Mouse (Mus musculus): Measurements from ENCODE around the gene Slc22a6. TPM values are rescaled to one million over a fixed set of nuclear protein-coding genes. Genes with fewer than 3 reads are reported as not detected.

Slc22a6 gene
- total and polyA plus RNA-seq, 3 experiments: 0.05 TPM; not detected in 2

DNA sequence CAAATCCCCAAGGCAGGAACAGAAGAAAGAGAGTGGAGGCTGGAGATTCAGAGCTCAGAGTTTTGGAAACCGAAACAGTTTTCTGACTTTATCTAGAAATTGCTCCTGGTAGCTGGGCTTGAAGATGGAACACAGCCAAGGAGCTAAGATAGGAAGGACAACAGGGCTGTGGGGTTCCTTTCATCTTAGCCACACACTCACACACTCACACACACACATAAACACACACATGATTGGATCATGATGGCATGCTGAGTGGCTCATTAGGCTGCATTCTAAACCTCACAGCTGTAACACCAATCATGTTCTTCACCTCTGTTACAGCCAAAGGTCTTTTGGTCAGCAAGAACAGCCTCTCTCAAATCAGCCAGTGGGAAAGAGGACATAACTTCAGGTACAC is 14.2 kb downstream of the Slc22a6 start:
- no peak for TF ChIP-seq CTCF (IDR thresholded peaks at IDR 0.05; ENCODE audit: low read depth, low read length)
- TF ChIP-seq GATA1 (IDR thresholded peaks at IDR 0.05; ENCODE audit: borderline replicate concordance, low read length): no peak
- TF ChIP-seq TAL1 (conservative IDR thresholded peaks at IDR 0.05; ENCODE audit: low read depth, low read length): no peak
- TF ChIP-seq POLR2AphosphoS5 (IDR thresholded peaks at IDR 0.05; ENCODE audit: insufficient replicate concordance, low read depth, low read length): no peak
- TF ChIP-seq GATA2 (IDR thresholded peaks at IDR 0.05; ENCODE audit: borderline replicate concordance, low read depth, low read length): no peak
- ATAC-seq (ENCODE audit: extremely low read depth, insufficient number of reproducible peaks, low FRiP score, poor library complexity, severe bottlenecking) (no peak), DNase-seq (ENCODE audit: low spot score) (no peak)
- Histone ChIP-seq H3K27me3 (ENCODE audit: insufficient read depth, low read length) (peaks cover 54% of the 10 kb centered on the region), H3K36me3 (replicated peaks) (no peaks in the 10 kb centered on the region), H3K4me3 (ENCODE audit: low read depth, low read length) (no peak overlapping the region), H3K9me3 (replicated peaks) (peaks cover 2% of the 10 kb centered on the region; the same call in 1 of the 2 replicates), H3K4me1 (ENCODE audit: insufficient read depth, low read depth, low read length) (peaks cover 1% of the 10 kb centered on the region; the same call in 1 of the 2 replicates)

DNA sequence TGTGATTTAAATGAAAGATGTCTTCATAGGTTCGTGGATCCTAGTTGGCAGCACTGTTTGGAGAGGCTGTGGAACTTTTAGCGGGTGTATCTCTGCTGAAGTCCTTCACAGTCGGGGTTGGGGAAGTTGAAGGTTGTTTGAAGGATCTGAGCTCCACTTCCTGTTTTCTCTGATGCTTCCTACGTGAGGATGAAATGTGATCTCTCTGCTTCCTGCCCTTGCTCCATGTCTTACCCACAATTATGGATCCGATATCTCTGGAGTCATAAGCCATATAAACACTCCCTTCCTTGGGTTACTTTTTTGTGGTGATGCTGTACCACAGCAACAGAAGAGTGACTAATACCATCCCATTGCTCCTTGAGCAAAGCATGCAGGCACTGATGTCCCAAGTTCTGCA is 24.2 kb downstream of the Slc22a6 start:
- DNase-seq (ENCODE audit: low spot score) (no peak), ATAC-seq (ENCODE audit: extremely low read depth, insufficient number of reproducible peaks, low FRiP score, poor library complexity, severe bottlenecking) (no peak)
- Histone ChIP-seq H3K9me3 (replicated peaks) (no peaks in the 10 kb centered on the region), H3K4me3 (ENCODE audit: low read depth, low read length) (no peak overlapping the region), H3K36me3 (replicated peaks) (no peaks in the 10 kb centered on the region), H3K4me1 (ENCODE audit: insufficient read depth, low read depth, low read length) (peaks cover 12% of the 10 kb centered on the region), H3K27me3 (ENCODE audit: insufficient read depth, low read length) (peaks cover 2% of the 10 kb centered on the region; the same call in 1 of the 2 replicates)
- TF ChIP-seq POLR2AphosphoS5 (IDR thresholded peaks at IDR 0.05; ENCODE audit: insufficient replicate concordance, low read depth, low read length): no peak
- TF ChIP-seq GATA1 (IDR thresholded peaks at IDR 0.05; ENCODE audit: borderline replicate concordance, low read length): no peak
- no peak for TF ChIP-seq CTCF (IDR thresholded peaks at IDR 0.05; ENCODE audit: low read depth, low read length)
- TF ChIP-seq GATA2 (IDR thresholded peaks at IDR 0.05; ENCODE audit: borderline replicate concordance, low read depth, low read length): no peak
- TF ChIP-seq TAL1 (conservative IDR thresholded peaks at IDR 0.05; ENCODE audit: low read depth, low read length): no peak

DNA sequence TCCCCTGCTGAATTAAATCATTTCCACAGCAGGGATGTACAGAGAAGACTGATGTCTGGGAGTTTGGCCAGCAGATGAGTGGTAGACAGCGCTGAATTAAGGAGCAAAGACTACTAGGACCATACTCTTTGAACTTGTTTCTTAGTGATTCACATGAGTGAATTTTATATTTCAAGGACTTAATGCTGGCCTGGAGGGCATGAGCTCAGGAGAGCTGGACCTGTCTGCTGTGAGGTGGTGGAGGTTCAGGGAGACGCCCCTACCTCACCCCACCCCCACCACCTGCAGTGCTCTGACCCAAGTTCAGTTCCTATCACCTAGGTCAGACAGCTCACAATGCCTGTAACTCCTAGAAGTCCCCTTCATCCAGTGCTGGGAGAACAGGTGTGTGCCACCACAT is 28.6 kb downstream of the Slc22a6 start:
- peaks cover 9% of the 10 kb centered on the region for H3K27me3 ChIP-seq (ENCODE audit: insufficient read depth, low read length)
- peaks cover 12% of the 10 kb centered on the region for H3K4me1 ChIP-seq (ENCODE audit: insufficient read depth, low read depth, low read length)
- H3K36me3 ChIP-seq (replicated peaks): no peaks in the 10 kb centered on the region
- ATAC-seq (ENCODE audit: extremely low read depth, insufficient number of reproducible peaks, low FRiP score, poor library complexity, severe bottlenecking) (no peak), DNase-seq (ENCODE audit: low spot score) (no peak)
- H3K4me3 ChIP-seq (ENCODE audit: low read depth, low read length): no peak overlapping the region
- H3K9me3 ChIP-seq (replicated peaks): no peaks in the 10 kb centered on the region
- TF ChIP-seq CTCF (IDR thresholded peaks at IDR 0.05; ENCODE audit: low read depth, low read length) (no peak), GATA2 (IDR thresholded peaks at IDR 0.05; ENCODE audit: borderline replicate concordance, low read depth, low read length) (no peak), TAL1 (conservative IDR thresholded peaks at IDR 0.05; ENCODE audit: low read depth, low read length) (no peak), POLR2AphosphoS5 (IDR thresholded peaks at IDR 0.05; ENCODE audit: insufficient replicate concordance, low read depth, low read length) (no peak), GATA1 (IDR thresholded peaks at IDR 0.05; ENCODE audit: borderline replicate concordance, low read length) (no peak)

DNA sequence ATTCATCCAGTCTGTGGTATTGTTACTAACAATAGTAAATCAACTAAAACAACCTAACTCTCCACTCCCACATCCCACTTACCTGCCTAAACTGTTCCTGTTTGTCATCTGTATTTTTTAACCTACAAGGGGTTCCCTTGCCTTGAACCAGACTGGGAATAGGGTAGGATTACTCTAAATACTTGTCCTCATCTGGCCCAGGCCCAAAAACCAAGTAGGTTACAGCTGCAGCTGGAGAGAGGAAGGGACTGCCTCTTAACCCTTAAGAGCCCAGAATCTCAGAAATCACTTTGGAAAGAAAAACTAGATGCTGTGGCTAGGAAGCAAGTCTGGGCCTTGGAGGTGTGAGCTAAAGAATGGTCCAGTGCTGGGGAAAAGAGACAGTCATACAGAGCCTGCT is 38.0 kb downstream of the Slc22a6 start:
- no peak overlapping the region for H3K4me3 ChIP-seq (ENCODE audit: low read depth, low read length)
- no peak for DNase-seq (ENCODE audit: low spot score)
- no peaks in the 10 kb centered on the region for H3K9me3 ChIP-seq (replicated peaks)
- no peaks in the 10 kb centered on the region for H3K36me3 ChIP-seq (replicated peaks)
- no peak for ATAC-seq (ENCODE audit: extremely low read depth, insufficient number of reproducible peaks, low FRiP score, poor library complexity, severe bottlenecking)
- H3K4me1 ChIP-seq (ENCODE audit: insufficient read depth, low read depth, low read length): peaks cover 27% of the 10 kb centered on the region
- H3K27me3 ChIP-seq (ENCODE audit: insufficient read depth, low read length): peaks cover 16% of the 10 kb centered on the region
- no peak for TF ChIP-seq TAL1 (conservative IDR thresholded peaks at IDR 0.05; ENCODE audit: low read depth, low read length)
- TF ChIP-seq POLR2AphosphoS5 (IDR thresholded peaks at IDR 0.05; ENCODE audit: insufficient replicate concordance, low read depth, low read length): no peak
- no peak for TF ChIP-seq GATA1 (IDR thresholded peaks at IDR 0.05; ENCODE audit: borderline replicate concordance, low read length)
- TF ChIP-seq GATA2 (IDR thresholded peaks at IDR 0.05; ENCODE audit: borderline replicate concordance, low read depth, low read length): no peak
- no peak for TF ChIP-seq CTCF (IDR thresholded peaks at IDR 0.05; ENCODE audit: low read depth, low read length)

DNA sequence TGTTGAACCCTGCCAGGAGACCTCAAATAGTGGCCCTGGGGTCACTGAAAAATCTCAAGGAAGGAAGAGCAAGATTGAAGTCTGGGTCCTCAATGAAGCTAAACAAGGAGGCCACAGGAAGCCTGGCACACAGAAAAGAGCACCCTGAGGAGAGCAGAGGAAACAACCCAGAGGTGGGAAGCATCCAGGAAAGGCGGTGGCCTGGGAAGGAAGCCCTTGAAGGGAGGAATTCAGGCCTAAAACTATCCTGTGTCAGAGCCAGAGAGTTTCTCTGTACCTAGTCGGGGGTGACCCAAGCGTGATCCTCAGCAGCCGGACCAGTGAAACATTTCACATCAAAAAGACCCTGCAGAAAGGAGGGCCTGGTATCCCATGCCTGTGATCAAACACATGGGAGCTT is 38.5 kb downstream of the Slc22a6 start:
- DNase-seq (ENCODE audit: low spot score): no peak
- ATAC-seq (ENCODE audit: extremely low read depth, insufficient number of reproducible peaks, low FRiP score, poor library complexity, severe bottlenecking): no peak
- Histone ChIP-seq H3K27me3 (ENCODE audit: insufficient read depth, low read length) (peaks cover 16% of the 10 kb centered on the region), H3K4me1 (ENCODE audit: insufficient read depth, low read depth, low read length) (peaks cover 28% of the 10 kb centered on the region), H3K36me3 (replicated peaks) (no peaks in the 10 kb centered on the region), H3K9me3 (replicated peaks) (no peaks in the 10 kb centered on the region), H3K4me3 (ENCODE audit: low read depth, low read length) (no peak overlapping the region)
- no peak for TF ChIP-seq POLR2AphosphoS5 (IDR thresholded peaks at IDR 0.05; ENCODE audit: insufficient replicate concordance, low read depth, low read length)
- no peak for TF ChIP-seq CTCF (IDR thresholded peaks at IDR 0.05; ENCODE audit: low read depth, low read length)
- TF ChIP-seq GATA2 (IDR thresholded peaks at IDR 0.05; ENCODE audit: borderline replicate concordance, low read depth, low read length): no peak
- TF ChIP-seq TAL1 (conservative IDR thresholded peaks at IDR 0.05; ENCODE audit: low read depth, low read length): no peak
- TF ChIP-seq GATA1 (IDR thresholded peaks at IDR 0.05; ENCODE audit: borderline replicate concordance, low read length): no peak

DNA sequence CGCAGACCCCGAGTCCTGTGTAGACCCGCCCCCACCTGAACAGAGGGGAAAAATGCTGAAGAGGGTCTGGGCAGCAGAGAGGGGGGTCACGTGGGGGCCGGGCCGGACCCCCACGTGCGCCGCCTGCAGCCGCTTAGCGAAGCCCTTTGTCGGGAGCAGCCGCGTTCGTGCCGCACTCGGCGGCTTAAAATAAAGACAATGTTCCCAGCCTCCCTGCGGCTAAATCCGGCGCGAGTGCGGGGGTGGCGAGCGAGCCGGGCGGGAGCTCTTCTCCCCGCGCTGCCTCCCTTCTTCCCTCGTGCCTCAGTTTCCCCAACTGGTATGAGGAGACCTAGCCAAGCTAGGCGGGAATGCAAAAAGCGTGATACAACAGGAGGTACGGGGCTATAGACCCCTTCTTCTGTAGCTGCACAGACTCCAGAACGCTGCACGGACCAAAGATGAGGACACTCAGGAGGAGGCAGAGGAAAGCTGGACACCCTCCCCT is 44.0 kb downstream of the Slc22a6 start:
- no peak for ATAC-seq (ENCODE audit: extremely low read depth, insufficient number of reproducible peaks, low FRiP score, poor library complexity, severe bottlenecking)
- H3K27me3 ChIP-seq (ENCODE audit: insufficient read depth, low read length): no peaks in the 10 kb centered on the region

More for the DNA sequence above, 44.0 kb downstream of the Slc22a6 start:
- Histone ChIP-seq H3K36me3 (replicated peaks) (no peaks in the 10 kb centered on the region), H3K4me1 (ENCODE audit: insufficient read depth, low read depth, low read length) (peaks cover 79% of the 10 kb centered on the region), H3K9me3 (replicated peaks) (no peaks in the 10 kb centered on the region), H3K4me3 (ENCODE audit: low read depth, low read length) (no peak overlapping the region)
- TF ChIP-seq POLR2AphosphoS5 (IDR thresholded peaks at IDR 0.05; ENCODE audit: insufficient replicate concordance, low read depth, low read length) (no peak), GATA1 (IDR thresholded peaks at IDR 0.05; ENCODE audit: borderline replicate concordance, low read length) (no peak)
- no peak for DNase-seq (ENCODE audit: low spot score)
